Mouse (Mus musculus): ENCODE measurements around the gene Carnmt1.
A peak's percentile ranks its signal among the peaks of the same experiment; 100 is the strongest.

The Carnmt1 gene

GRCm38 (mm10) chr19:18654330-18654729 is 16.2 kb upstream of the Carnmt1 start:
- no peak for DNase-seq (ENCODE audit: low spot score)

- no peak for DNase-seq (ENCODE audit: low spot score)
Observed at GRCm38 (mm10) chr19:18654984-18655383, 15.6 kb upstream of the Carnmt1 start.

- DNase-seq (ENCODE audit: low spot score), result no peak
Observed at GRCm38 (mm10) chr19:18655999-18656398, 14.6 kb upstream of the Carnmt1 start.

GRCm38 (mm10) chr19:18658473-18658872 is 12.1 kb upstream of the Carnmt1 start:
- no peak for DNase-seq (ENCODE audit: low spot score)

GRCm38 (mm10) chr19:18659349-18659748 is 11.2 kb upstream of the Carnmt1 start:
- DNase-seq (ENCODE audit: low spot score), result no peak

- DNase-seq (ENCODE audit: low spot score), result no peak
Observed at GRCm38 (mm10) chr19:18660466-18660865, 10.1 kb upstream of the Carnmt1 start.

- no peak for DNase-seq (ENCODE audit: low spot score)
Observed at GRCm38 (mm10) chr19:18661683-18662082, 8.9 kb upstream of the Carnmt1 start.

GRCm38 (mm10) chr19:18663904-18664303 is 6.7 kb upstream of the Carnmt1 start:
- no peak for DNase-seq (ENCODE audit: low spot score)

GRCm38 (mm10) chr19:18666966-18667365 is 3.6 kb upstream of the Carnmt1 start:
- no peak for DNase-seq (ENCODE audit: low spot score)

GRCm38 (mm10) chr19:18669551-18669950 is 1.0 kb upstream of the Carnmt1 start:
- no peak for DNase-seq (ENCODE audit: low spot score)

- DNase-seq (ENCODE audit: low spot score), result peak; percentile 76
Observed at GRCm38 (mm10) chr19:18671056-18671741, 635 bp downstream of the Carnmt1 start.

GRCm38 (mm10) chr19:18672498-18672897 is 1.9 kb downstream of the Carnmt1 start:
- DNase-seq (ENCODE audit: low spot score), result no peak

- no peak for DNase-seq (ENCODE audit: low spot score)
Observed at GRCm38 (mm10) chr19:18673116-18673515, 2.6 kb downstream of the Carnmt1 start.

GRCm38 (mm10) chr19:18682142-18682541 is 11.6 kb downstream of the Carnmt1 start:
- DNase-seq (ENCODE audit: low spot score), result no peak

- DNase-seq (ENCODE audit: low spot score), result no peak
Observed at GRCm38 (mm10) chr19:18687556-18687955, 17.0 kb downstream of the Carnmt1 start.

- no peak for DNase-seq (ENCODE audit: low spot score)
Observed at GRCm38 (mm10) chr19:18692176-18692575, 21.6 kb downstream of the Carnmt1 start.

GRCm38 (mm10) chr19:18692768-18693167 is 22.2 kb downstream of the Carnmt1 start:
- DNase-seq (ENCODE audit: low spot score), result no peak

- no peak for DNase-seq (ENCODE audit: low spot score)
Observed at GRCm38 (mm10) chr19:18695116-18695515, 24.6 kb downstream of the Carnmt1 start.

GRCm38 (mm10) chr19:18695552-18695951 is 25.0 kb downstream of the Carnmt1 start:
- no peak for DNase-seq (ENCODE audit: low spot score)

GRCm38 (mm10) chr19:18708101-18708500 is 37.5 kb downstream of the Carnmt1 start:
- DNase-seq (ENCODE audit: low spot score), result no peak

GRCm38 (mm10) chr19:18710903-18711302 is 40.3 kb downstream of the Carnmt1 start:
- DNase-seq (ENCODE audit: low spot score), result no peak

- no peak for DNase-seq (ENCODE audit: low spot score)
Observed at GRCm38 (mm10) chr19:18711589-18711988, 41.0 kb downstream of the Carnmt1 start.

GRCm38 (mm10) chr19:18712153-18712865 is 41.7 kb downstream of the Carnmt1 start:
- no peak for DNase-seq (ENCODE audit: low spot score)

GRCm38 (mm10) chr19:18712866-18713300 is 42.3 kb downstream of the Carnmt1 start, which contains the start of gene D030056L22Rik:
Gene D030056L22Rik (plus strand): TSS chr19:18713193.
- DNase-seq (ENCODE audit: low spot score), result peak; percentile 99

Measured in testis, postnatal 10 days (tissue).